In the genomic region with DNA sequence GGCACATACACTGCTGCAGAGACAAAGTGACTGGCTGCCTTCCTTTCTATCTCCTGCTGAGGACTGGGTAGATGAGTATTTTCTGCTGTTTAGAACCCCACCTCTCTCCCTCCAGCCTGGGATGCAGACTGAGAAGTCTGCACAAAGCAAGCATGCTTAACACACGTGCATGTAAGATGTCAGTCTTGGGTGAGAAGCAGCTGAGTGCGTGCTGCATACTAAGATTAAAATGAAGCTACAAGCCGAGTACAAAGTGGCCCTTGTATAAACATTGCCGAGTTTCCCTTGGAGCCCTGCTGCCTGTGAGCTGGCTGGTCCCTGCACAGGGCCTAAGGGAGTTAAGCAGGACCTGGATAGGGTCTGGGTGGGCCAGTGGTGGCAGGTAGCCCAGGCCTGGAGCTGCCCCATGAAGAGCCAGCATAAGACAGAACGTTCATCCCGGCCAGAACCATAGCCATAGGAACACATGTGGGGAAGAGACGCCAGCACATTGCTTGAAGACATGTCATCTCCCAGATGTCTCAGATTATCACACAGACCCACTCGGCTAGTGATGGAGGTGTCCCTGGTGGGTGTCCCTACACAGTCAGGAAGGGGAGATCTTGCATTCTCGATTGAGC, we compare ENCODE assay signal across 13 mouse cellular contexts. TPM values are rescaled to one million over a fixed set of nuclear protein-coding genes. Genes with fewer than 3 reads are reported as not detected.
DNase-seq lines count a peak whose midpoint lies in the region; ATAC-seq and TF ChIP-seq lines count a peak whose summit lies in the region.
"Had no signal": no experiment of that assay in that cellular context is flagged by ENCODE, and none has a peak within 500 bp of the region (broad histone marks: within the 10 kb centered on the region; RNA-seq: fewer than 3 reads in every experiment).

No protein-coding gene starts in this region.

- 41% methylated on average over 9 of the region's 9 CpGs for WGBS in hindbrain, postnatal 0 days
- WGBS in hindbrain, embryonic 12.5 days = 73% methylated on average over 9 of the region's 9 CpGs
- 43% methylated on average over 9 of the region's 9 CpGs for WGBS in embryonic facial prominence, embryonic 15.5 days

- no peaks in the 10 kb centered on the region for H3K27me3 ChIP-seq in hindbrain, postnatal 0 days (ENCODE audit: insufficient read depth, low read length)
- H3K27me3 ChIP-seq in hindbrain, embryonic 12.5 days = no peaks in the 10 kb centered on the region
- no peaks in the 10 kb centered on the region for H3K27me3 ChIP-seq in megakaryocyte, embryonic 14.5 days (replicated peaks)
- no peaks in the 10 kb centered on the region for H3K27me3 ChIP-seq in embryonic facial prominence, embryonic 15.5 days
- H3K27me3 ChIP-seq: stomach, embryonic 15.5 days had no signal

- H3K9me3 ChIP-seq in hindbrain, postnatal 0 days (ENCODE audit: low read length) = no peaks in the 10 kb centered on the region
- no peaks in the 10 kb centered on the region for H3K9me3 ChIP-seq in hindbrain, embryonic 12.5 days (replicated peaks)
- H3K9me3 ChIP-seq in megakaryocyte, embryonic 14.5 days = no peaks in the 10 kb centered on the region
- H3K9me3 ChIP-seq in embryonic facial prominence, embryonic 15.5 days (replicated peaks) = no peaks in the 10 kb centered on the region
- H3K9me3 ChIP-seq: stomach, embryonic 15.5 days had no signal

- H3K36me3 ChIP-seq in hindbrain, postnatal 0 days (ENCODE audit: insufficient read depth, low read length) = no peaks in the 10 kb centered on the region; the same call in 1 of the 2 replicates
- H3K36me3 ChIP-seq in hindbrain, embryonic 12.5 days = peaks cover 11% of the 10 kb centered on the region; the same call in 1 of the 2 replicates
- H3K36me3 ChIP-seq in megakaryocyte, embryonic 14.5 days (replicated peaks; ENCODE audit: low read length) = peaks cover 67% of the 10 kb centered on the region
- H3K36me3 ChIP-seq in embryonic facial prominence, embryonic 15.5 days = peaks cover 13% of the 10 kb centered on the region; the same call in 1 of the 2 replicates
- H3K36me3 ChIP-seq: stomach, embryonic 15.5 days had no signal

- TF ChIP-seq CTCF in hindbrain, postnatal 0 days (IDR thresholded peaks at IDR 0.05; ENCODE audit: low read depth) = no peak
- TF ChIP-seq CTCF in bone marrow macrophage, adult 2 months (IDR thresholded peaks at IDR 0.05; ENCODE audit: low read depth, low read length) = no peak

- TF ChIP-seq POLR2A in bone marrow macrophage, adult 2 months (IDR thresholded peaks at IDR 0.05; ENCODE audit: borderline replicate concordance, low read depth, low read length) = no peak

- no peak for ATAC-seq in hindbrain, postnatal 0 days
- ATAC-seq in hindbrain, embryonic 12.5 days (ENCODE audit: low FRiP score) = no peak
- ATAC-seq in megakaryocyte, adult 5-6 weeks (ENCODE audit: poor library complexity, severe bottlenecking) = no peak
- no peak for ATAC-seq in embryonic facial prominence, embryonic 15.5 days (ENCODE audit: insufficient number of reproducible peaks, low FRiP score, low TSS enrichment, low read depth)
- no peak for ATAC-seq in megakaryocyte-erythroid progenitor cell, adult 5-6 weeks (replicated peaks; ENCODE audit: low FRiP score, low TSS enrichment, poor library complexity, severe bottlenecking)

- no peak for DNase-seq in hindbrain, postnatal 0 days (ENCODE audit: low spot score)
- no peak for DNase-seq in urinary bladder, postnatal 10 days (ENCODE audit: low spot score)
- DNase-seq: cerebellum, adult 18-20 months; kidney, adult 11 months; lung, adult 18-20 months; thymus, postnatal 14 days had no signal

- no peak overlapping the region for H3K4me2 ChIP-seq in hindbrain, postnatal 0 days (ENCODE audit: low read depth, low read length)
- H3K4me2 ChIP-seq in hindbrain, embryonic 12.5 days (replicated peaks) = no peak overlapping the region
- no peak overlapping the region; the same call in 1 of the 2 replicates for H3K4me2 ChIP-seq in embryonic facial prominence, embryonic 15.5 days (replicated peaks)
- H3K4me2 ChIP-seq: stomach, embryonic 15.5 days had no signal

- H3K9ac ChIP-seq in hindbrain, postnatal 0 days (replicated peaks; ENCODE audit: low read length) = no peak overlapping the region
- no peak overlapping the region for H3K9ac ChIP-seq in hindbrain, embryonic 12.5 days
- H3K9ac ChIP-seq in embryonic facial prominence, embryonic 15.5 days = no peak overlapping the region
- H3K9ac ChIP-seq: stomach, embryonic 15.5 days had no signal

- H3K27ac ChIP-seq in hindbrain, postnatal 0 days = peak overlapping the region; percentile 32; the same call in 1 of the 2 replicates
- no peak overlapping the region for H3K27ac ChIP-seq in hindbrain, embryonic 12.5 days
- peak overlapping the region; percentile 81 for H3K27ac ChIP-seq in bone marrow macrophage, adult 2 months (ENCODE audit: insufficient read depth, low read depth, low read length)
- peak overlapping the region; percentile 63 for H3K27ac ChIP-seq in embryonic facial prominence, embryonic 15.5 days (replicated peaks)
- H3K27ac ChIP-seq: stomach, embryonic 15.5 days had no signal

- peaks cover 6% of the 10 kb centered on the region; the same call in 1 of the 2 replicates for H3K4me1 ChIP-seq in hindbrain, postnatal 0 days (ENCODE audit: insufficient read depth, low read length)
- H3K4me1 ChIP-seq in hindbrain, embryonic 12.5 days = 0 out of 2 replicates have a peak, but pooled peaks cover 2% of the 10 kb centered on the region
- peaks cover 59% of the 10 kb centered on the region for H3K4me1 ChIP-seq in megakaryocyte, embryonic 14.5 days
- H3K4me1 ChIP-seq in bone marrow macrophage, adult 2 months (ENCODE audit: control insufficient read depth, insufficient read depth, low read length) = peaks cover 32% of the 10 kb centered on the region
- H3K4me1 ChIP-seq in embryonic facial prominence, embryonic 15.5 days = peaks cover 38% of the 10 kb centered on the region

- no peak overlapping the region for H3K4me3 ChIP-seq in hindbrain, postnatal 0 days (ENCODE audit: low read length)
- no peak overlapping the region for H3K4me3 ChIP-seq in hindbrain, embryonic 12.5 days
- peak overlapping the region; percentile 56 for H3K4me3 ChIP-seq in megakaryocyte, embryonic 14.5 days (replicated peaks)
- H3K4me3 ChIP-seq in bone marrow macrophage, adult 2 months (ENCODE audit: insufficient read depth, low read length) = no peak overlapping the region
- H3K4me3 ChIP-seq in embryonic facial prominence, embryonic 15.5 days (replicated peaks) = no peak overlapping the region
- H3K4me3 ChIP-seq: stomach, embryonic 15.5 days had no signal

RNA-seq across cellular contexts. Expression of a gene that starts 28.5 kb away (rescaled TPM):
- 8.9 and 13.2 TPM in 2 replicates for total RNA-seq in hindbrain, postnatal 0 days (2014; rRNA removed)
- 14.9 and 16.0 TPM in 2 replicates for polyA plus RNA-seq in hindbrain, postnatal 0 days (2015; fragmentation: Nextera tagmentation; extraction: Ambion mirVana)
- polyA plus RNA-seq in hindbrain, embryonic 12.5 days (2016; fragmentation: Nextera tagmentation; extraction: Ambion mirVana) = 46.1 and 50.3 TPM in 2 replicates
- 1.7 and 12.8 TPM in 2 replicates for polyA plus RNA-seq in megakaryocyte, embryonic 14.5 days (2012; ENCODE audit: insufficient read depth, low replicate concordance)
- 29.8 and 33.5 TPM in 2 replicates for total RNA-seq in megakaryocyte, adult 5-6 weeks (2015)
- total RNA-seq in megakaryocyte, adult 5-6 weeks (2017) = 60.1 and 86.5 TPM in 2 replicates
- 42.6 and 43.2 TPM in 2 replicates for polyA plus RNA-seq in bone marrow macrophage, adult 2 months (2012; ENCODE audit: insufficient read depth, insufficient read length, missing spikeins)
- 51.4 and 57.6 TPM in 2 replicates for polyA plus RNA-seq in embryonic facial prominence, embryonic 15.5 days (2015; fragmentation: Nextera tagmentation; extraction: Ambion mirVana)
- 20.7 and 21.9 TPM in 2 replicates for total RNA-seq in megakaryocyte-erythroid progenitor cell, adult 5-6 weeks (2014; fragmentation: Nextera tagmentation)
- total RNA-seq in megakaryocyte-erythroid progenitor cell, adult 5-6 weeks (2017) = 30.2 and 54.0 TPM in 2 replicates
